Mouse (Mus musculus) cerebellum, adult 2 months (tissue): ENCODE measurements around the gene Nr6a1. TPM values are rescaled to one million over a fixed set of nuclear protein-coding genes. Genes with fewer than 3 reads are reported as not detected.

Experiments used
- DNase-seq, 2 experiments: peaks; one replicate each; pipeline ENCODE4 v3.0.0; 2021
- H3K27ac ChIP-seq: fragments of 200-500 bp; 2 replicates; pipeline ENCODE4 v1.5.1; 2012; ENCODE audit warnings: low read length, control low read depth, inconsistent platforms; ENCODE audit not compliant: insufficient read depth
- H3K27me3 ChIP-seq: fragments of 200-500 bp; 2 replicates; pipeline ENCODE4 v1.6.1; 2012; ENCODE audit warnings: inconsistent platforms, mild to moderate bottlenecking, low read length, moderate library complexity; ENCODE audit not compliant: control insufficient read depth, insufficient read depth
- H3K4me1 ChIP-seq: fragments of 200-500 bp; 2 replicates; pipeline ENCODE4 v1.6.1; 2011; ENCODE audit warnings: low read length; ENCODE audit not compliant: control insufficient read depth, insufficient read depth
- H3K4me3 ChIP-seq: fragments of 200-500 bp; replicated peaks from 2 replicates; pipeline ENCODE3; 2011; ENCODE audit warnings: mild to moderate bottlenecking, low read depth, low read length, control low read depth; ENCODE audit not compliant: insufficient read depth
- CTCF ChIP-seq: fragments of 200-500 bp; IDR thresholded peaks from 2 replicates; pipeline ENCODE4 v1.5.1; 2011; ENCODE audit warnings: low read depth, mild to moderate bottlenecking, control low read depth, low read length, moderate library complexity, borderline replicate concordance; ENCODE audit not compliant: insufficient read depth
- POLR2A ChIP-seq: fragments of 200-500 bp; IDR thresholded peaks from 2 replicates; pipeline ENCODE4 v1.6.1; 2011; ENCODE audit warnings: low read length, control low read depth, borderline replicate concordance; ENCODE audit not compliant: insufficient read depth
- WGBS: fragments of 180-500 bp; shearing (Covaris S2); methylation state at CpG from one replicate; pipeline ENCODE4 v1.1.7; 2018; 5-methylcytosine and 5-hydroxymethylcytosine counted together
- polyA plus RNA-seq: library from polyadenylated mRNA; depleted of rRNA; stranded (reverse); fragments of >200 nt; gene quantifications from 2 replicates; pipeline ENCODE4 v1.2.3, GENCODE M21; 2012

Nr6a1 gene
- polyA plus RNA-seq, 1 experiment = 5.2 TPM

GRCm38 (mm10) chr2:38697128-38698120 is 230.1 kb downstream of the Nr6a1 start:
- H3K4me3 ChIP-seq = no peak overlapping the region
- 38% methylated on average over 27 of the region's 27 CpGs for WGBS
- H3K27me3 ChIP-seq = no peaks in the 10 kb centered on the region
- TF ChIP-seq CTCF (no peak), POLR2A (no peak)
- no peak for DNase-seq
- no peak overlapping the region for H3K27ac ChIP-seq
- H3K4me1 ChIP-seq = no peaks in the 10 kb centered on the region

GRCm38 (mm10) chr2:38695770-38696169 is 231.7 kb downstream of the Nr6a1 start:
- no peak for DNase-seq
- Histone ChIP-seq H3K4me1 (no peaks in the 10 kb centered on the region), H3K27me3 (no peaks in the 10 kb centered on the region), H3K27ac (no peak overlapping the region), H3K4me3 (no peak overlapping the region)
- TF ChIP-seq CTCF = no peak
- TF ChIP-seq POLR2A = no peak
- WGBS = 35% methylated on average over 9 of the region's 9 CpGs

- Histone ChIP-seq H3K4me3 (no peak overlapping the region), H3K4me1 (no peaks in the 10 kb centered on the region), H3K27ac (no peak overlapping the region), H3K27me3 (no peaks in the 10 kb centered on the region)
- TF ChIP-seq POLR2A = no peak
- peak; percentile 71 for TF ChIP-seq CTCF
- 29% methylated on average over 8 of the region's 8 CpGs for WGBS
- peak; percentile 29 to 47 for DNase-seq
These were observed 235.9 kb downstream of the Nr6a1 start for GRCm38 (mm10) chr2:38691542-38691941.

GRCm38 (mm10) chr2:38689881-38690280 is 237.6 kb downstream of the Nr6a1 start:
- Histone ChIP-seq H3K4me3 (no peak overlapping the region), H3K4me1 (no peaks in the 10 kb centered on the region), H3K27ac (no peak overlapping the region), H3K27me3 (no peaks in the 10 kb centered on the region)
- no peak for TF ChIP-seq POLR2A
- 79% methylated on average over 1 of the region's 1 CpGs for WGBS
- DNase-seq = no peak

- DNase-seq = peak; percentile 27 to 45
- no peaks in the 10 kb centered on the region for H3K27me3 ChIP-seq
- H3K4me3 ChIP-seq = no peak overlapping the region
- TF ChIP-seq POLR2A = no peak
- TF ChIP-seq CTCF = peak; percentile 52
- 0 out of 2 replicates have a peak, but pooled peaks cover 2% of the 10 kb centered on the region for H3K4me1 ChIP-seq
- no peak overlapping the region for H3K27ac ChIP-seq
- WGBS = 7% methylated on average over 29 of the region's 29 CpGs
These were observed 238.5 kb downstream of the Nr6a1 start for GRCm38 (mm10) chr2:38688791-38689520.

GRCm38 (mm10) chr2:38685746-38686145 is 241.7 kb downstream of the Nr6a1 start:
- no peak overlapping the region for H3K4me3 ChIP-seq
- WGBS = 87% methylated on average over 3 of the region's 3 CpGs
- H3K4me1 ChIP-seq = peaks cover 11% of the 10 kb centered on the region
- TF ChIP-seq POLR2A = no peak
- no peak for TF ChIP-seq CTCF
- DNase-seq = no peak
- no peaks in the 10 kb centered on the region for H3K27me3 ChIP-seq
- no peak overlapping the region for H3K27ac ChIP-seq

GRCm38 (mm10) chr2:38683083-38683482 is 244.4 kb downstream of the Nr6a1 start:
- WGBS = 95% methylated on average over 5 of the region's 5 CpGs
- DNase-seq = no peak
- TF ChIP-seq POLR2A (no peak), CTCF (no peak)
- H3K27ac ChIP-seq = no peak overlapping the region
- no peak overlapping the region for H3K4me3 ChIP-seq
- H3K4me1 ChIP-seq = peaks cover 11% of the 10 kb centered on the region
- no peaks in the 10 kb centered on the region for H3K27me3 ChIP-seq

- no peak for TF ChIP-seq CTCF
- no peak for TF ChIP-seq POLR2A
- 96% methylated on average over 5 of the region's 5 CpGs for WGBS
These were observed 245.3 kb downstream of the Nr6a1 start for GRCm38 (mm10) chr2:38682209-38682608.

More at GRCm38 (mm10) chr2:38682209-38682608, 245.3 kb downstream of the Nr6a1 start:
- no peak overlapping the region for H3K27ac ChIP-seq
- H3K4me3 ChIP-seq = no peak overlapping the region
- peaks cover 11% of the 10 kb centered on the region for H3K4me1 ChIP-seq
- no peaks in the 10 kb centered on the region for H3K27me3 ChIP-seq
- DNase-seq = no peak
